ENCODE assay signal across 22 mouse cellular contexts in the genomic region with DNA sequence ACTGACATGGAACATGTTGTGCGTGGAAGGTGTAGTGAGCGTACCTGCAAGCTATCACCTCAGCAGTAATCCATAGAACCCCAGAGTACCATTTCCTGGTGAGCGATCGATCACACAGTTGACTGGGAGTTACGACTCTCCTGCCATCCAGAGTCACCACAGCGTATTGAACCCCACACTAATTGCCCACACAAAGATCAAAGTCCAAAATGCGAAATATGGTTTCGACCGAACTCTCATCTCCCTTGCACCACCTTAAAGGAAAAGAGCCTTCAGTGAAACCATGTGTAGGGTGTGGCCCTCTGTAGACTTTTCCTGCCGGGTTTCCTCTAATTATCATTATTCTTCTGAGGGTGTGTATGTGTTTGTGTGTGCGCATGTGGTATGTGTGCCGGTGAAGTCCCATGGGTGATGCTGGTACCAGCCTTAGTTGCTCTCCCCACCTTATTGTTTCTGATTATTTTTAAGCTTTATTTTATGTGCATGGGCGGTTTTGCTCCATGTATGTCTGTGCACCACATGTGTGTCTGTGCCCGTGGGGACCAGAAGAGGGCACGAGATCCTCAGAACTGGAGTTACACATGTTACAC. TPM values are rescaled to one million over a fixed set of nuclear protein-coding genes. Genes with fewer than 3 reads are reported as not detected.
A peak's percentile ranks its signal among the peaks of the same experiment; 100 is the strongest.
DNase-seq lines count a peak whose midpoint lies in the region; ATAC-seq lines count a peak whose summit lies in the region.
"Had no signal": no experiment of that assay in that cellular context is flagged by ENCODE, and none has a peak within 500 bp of the region (broad histone marks: within the 10 kb centered on the region; RNA-seq: fewer than 3 reads in every experiment).

No protein-coding gene starts in this region.

- H3K4me2 ChIP-seq in intestine, embryonic 16.5 days (ENCODE audit: low read depth, low read length): peak overlapping the region; percentile 15
- H3K4me2 ChIP-seq in stomach, embryonic 16.5 days (ENCODE audit: low read depth, low read length): no peak overlapping the region
- H3K4me2 ChIP-seq: heart, embryonic 15.5 days; hindbrain, embryonic 14.5 days; midbrain, embryonic 13.5 days; neural tube, embryonic 12.5 days had no signal

- no peaks in the 10 kb centered on the region for H3K9me3 ChIP-seq in heart, embryonic 10.5 days
- no peaks in the 10 kb centered on the region for H3K9me3 ChIP-seq in intestine, embryonic 16.5 days (ENCODE audit: control insufficient read depth, low read length)
- H3K9me3 ChIP-seq in stomach, embryonic 16.5 days (replicated peaks; ENCODE audit: control insufficient read depth, low read length): no peaks in the 10 kb centered on the region
- H3K9me3 ChIP-seq: G1E; heart, embryonic 15.5 days; midbrain, embryonic 13.5 days; neural tube, embryonic 12.5 days had no signal

- peaks cover 20% of the 10 kb centered on the region for H3K27me3 ChIP-seq in heart, embryonic 10.5 days (ENCODE audit: insufficient read depth, poor library complexity, severe bottlenecking)
- H3K27me3 ChIP-seq in intestine, embryonic 16.5 days (replicated peaks; ENCODE audit: control insufficient read depth, insufficient read depth, low read length): no peaks in the 10 kb centered on the region
- H3K27me3 ChIP-seq in stomach, embryonic 16.5 days (ENCODE audit: control insufficient read depth, insufficient read depth, low read length): no peaks in the 10 kb centered on the region
- H3K27me3 ChIP-seq: heart, embryonic 15.5 days had no signal

- no peak overlapping the region for H3K4me3 ChIP-seq in heart, embryonic 10.5 days
- no peak overlapping the region for H3K4me3 ChIP-seq in brown adipose tissue, adult 24 weeks (ENCODE audit: insufficient read depth, low read depth, low read length)
- H3K4me3 ChIP-seq in intestine, embryonic 16.5 days (ENCODE audit: low read length): no peak overlapping the region
- no peak overlapping the region for H3K4me3 ChIP-seq in stomach, embryonic 16.5 days (replicated peaks; ENCODE audit: low read length)
- H3K4me3 ChIP-seq: heart, embryonic 15.5 days; left cerebral cortex, adult 2 months; midbrain, embryonic 13.5 days; neural tube, embryonic 12.5 days had no signal

- H3K9ac ChIP-seq in intestine, embryonic 16.5 days (ENCODE audit: low read depth, low read length): 0 out of 2 replicates have a peak overlapping the region, but pooled peaks have one; percentile 2
- H3K9ac ChIP-seq in stomach, embryonic 16.5 days (ENCODE audit: low read length): no peak overlapping the region
- H3K9ac ChIP-seq: heart, embryonic 15.5 days; hindbrain, embryonic 14.5 days; midbrain, embryonic 13.5 days; neural tube, embryonic 12.5 days had no signal

- DNase-seq in heart, embryonic 10.5 days (ENCODE audit: low spot score): peak; percentile 53
- no peak for DNase-seq in heart, adult 18-20 months
- no peak for DNase-seq in natural killer cell, adult 2 months (ENCODE audit: low spot score in 2 of 2)
- DNase-seq in urinary bladder, postnatal 4 days (ENCODE audit: low spot score in 2 of 2): no peak
- DNase-seq: adrenal gland, adult 2 months; cerebellum, adult 11-12 months; cerebellum, postnatal 25 days; heart, postnatal 4 days; kidney, adult 18-20 months; layer of hippocampus, adult 9-11 months; lung, postnatal 14 days; right cerebral cortex, postnatal 25 days had no signal

- H3K36me3 ChIP-seq in heart, embryonic 10.5 days: no peaks in the 10 kb centered on the region
- no peaks in the 10 kb centered on the region for H3K36me3 ChIP-seq in intestine, embryonic 16.5 days (ENCODE audit: control insufficient read depth, insufficient read depth, low read length)
- H3K36me3 ChIP-seq in stomach, embryonic 16.5 days (ENCODE audit: control insufficient read depth, insufficient read depth, low read length): no peaks in the 10 kb centered on the region
- H3K36me3 ChIP-seq: G1E; heart, embryonic 15.5 days; midbrain, embryonic 13.5 days; neural tube, embryonic 12.5 days had no signal

- H3K4me1 ChIP-seq in heart, embryonic 10.5 days: peaks cover 27% of the 10 kb centered on the region
- H3K4me1 ChIP-seq in brown adipose tissue, adult 24 weeks (ENCODE audit: control insufficient read depth, insufficient read depth, insufficient read length, low read length): peaks cover 11% of the 10 kb centered on the region
- H3K4me1 ChIP-seq in intestine, embryonic 16.5 days (ENCODE audit: control insufficient read depth, insufficient read depth, low read length): peaks cover 23% of the 10 kb centered on the region
- H3K4me1 ChIP-seq in stomach, embryonic 16.5 days (ENCODE audit: control insufficient read depth, insufficient read depth, low read length): peaks cover 14% of the 10 kb centered on the region; the same call in 1 of the 2 replicates

- WGBS in heart, embryonic 10.5 days: 80% methylated on average over 15 of the region's 15 CpGs
- 54% methylated on average over 15 of the region's 15 CpGs for WGBS in intestine, embryonic 16.5 days
- 70% methylated on average over 15 of the region's 15 CpGs for WGBS in stomach, embryonic 16.5 days

- peak; percentile 77 for ATAC-seq in intestine, embryonic 16.5 days
- ATAC-seq in stomach, embryonic 16.5 days (ENCODE audit: insufficient read depth, low FRiP score): peak; percentile 18; the same call in 1 of the 2 replicates
- ATAC-seq: forebrain, embryonic 14.5 days; midbrain, embryonic 13.5 days had no signal

- H3K27ac ChIP-seq in heart, embryonic 10.5 days: no peak overlapping the region
- 0 out of 2 replicates have a peak overlapping the region, but pooled peaks have one; percentile 19 for H3K27ac ChIP-seq in brown adipose tissue, adult 24 weeks (replicated peaks; ENCODE audit: low read depth, low read length)
- peak overlapping the region; percentile 73 for H3K27ac ChIP-seq in intestine, embryonic 16.5 days (ENCODE audit: low read length)
- H3K27ac ChIP-seq in stomach, embryonic 16.5 days (ENCODE audit: low read length): peak overlapping the region; percentile 72
- H3K27ac ChIP-seq: heart, embryonic 15.5 days; hindbrain, embryonic 14.5 days; left cerebral cortex, adult 2 months; midbrain, embryonic 13.5 days; neural tube, embryonic 12.5 days had no signal

RNA-seq across cellular contexts. Expression of a gene that starts 3.4 kb away (rescaled TPM):
- 13.6 and 16.8 TPM in 2 replicates for polyA plus RNA-seq in heart, embryonic 10.5 days (2016; fragmentation: Nextera tagmentation; extraction: Ambion mirVana)
- 10 to 100 TPM; 16.9 to 17.8 TPM for total RNA-seq in heart, adult 18-20 months (2021)
- polyA plus RNA-seq in brown adipose tissue, adult 24 weeks (2012; ENCODE audit: insufficient read depth, insufficient read length, missing spikeins): 4.5 and 5.9 TPM in 2 replicates
- polyA plus RNA-seq in intestine, embryonic 16.5 days (2015; fragmentation: Nextera tagmentation; extraction: Ambion mirVana): 5.6 and 7.9 TPM in 2 replicates
- polyA plus RNA-seq in stomach, embryonic 16.5 days (2015; fragmentation: Nextera tagmentation; extraction: Ambion mirVana): 8.3 and 10.6 TPM in 2 replicates

RNA-seq across cellular contexts. Expression of a gene that starts 55.5 kb away (rescaled TPM):
- polyA plus RNA-seq in heart, embryonic 10.5 days (2016; fragmentation: Nextera tagmentation; extraction: Ambion mirVana): 847 and 1,150 TPM in 2 replicates
- 1,000 to 10,000 TPM; 1,322 to 1,486 TPM for total RNA-seq in heart, adult 18-20 months (2021)
- 2,071 and 2,182 TPM in 2 replicates for polyA plus RNA-seq in brown adipose tissue, adult 24 weeks (2012; ENCODE audit: insufficient read depth, insufficient read length, missing spikeins)
- polyA plus RNA-seq in intestine, embryonic 16.5 days (2015; fragmentation: Nextera tagmentation; extraction: Ambion mirVana): 900 and 957 TPM in 2 replicates
- polyA plus RNA-seq in stomach, embryonic 16.5 days (2015; fragmentation: Nextera tagmentation; extraction: Ambion mirVana): 648 and 711 TPM in 2 replicates
